Mouse (Mus musculus) liver, embryonic 11.5 days (tissue): ENCODE measurements around the gene Catsper2. TPM values are rescaled to one million over a fixed set of nuclear protein-coding genes. Genes with fewer than 3 reads are reported as not detected.
A peak's percentile ranks its signal among the peaks of the same experiment; 100 is the strongest.

Experiments
- ATAC-seq: fragments of 200-750 bp; cut with Nextera tagmentation; replicated peaks from 2 replicates; pipeline ENCODE4 v1.8.0; 2017; ENCODE audit warnings: moderate number of reproducible peaks, mild to moderate bottlenecking, moderate TSS enrichment, moderate library complexity; ENCODE audit not compliant: low FRiP score
- DNase-seq: peaks from one replicate; pipeline ENCODE4 v3.0.0-alpha.2; 2017; ENCODE audit warnings: low spot score
- H3K27ac ChIP-seq: fragments of 300-500 bp; sonication (generic); 2 replicates; pipeline ENCODE4 v1.5.1; 2014; ENCODE audit warnings: mild to moderate bottlenecking, low read depth, low read length, control low read depth
- H3K27me3 ChIP-seq: fragments of 300-500 bp; sonication (generic); replicated peaks from 2 replicates; pipeline ENCODE4 v1.6.1; 2014; ENCODE audit warnings: low read length, mixed read lengths; ENCODE audit not compliant: control insufficient read depth, insufficient read depth
- H3K36me3 ChIP-seq: fragments of 300-500 bp; sonication (generic); 2 replicates; pipeline ENCODE4 v1.6.1; 2014; ENCODE audit warnings: mild to moderate bottlenecking, low read length, moderate library complexity, mixed read lengths; ENCODE audit not compliant: control insufficient read depth, insufficient read depth
- H3K4me1 ChIP-seq: fragments of 300-500 bp; sonication (generic); replicated peaks from 2 replicates; pipeline ENCODE4 v1.6.1; 2014; ENCODE audit warnings: low read length, mixed read lengths; ENCODE audit not compliant: control insufficient read depth, insufficient read depth
- H3K4me2 ChIP-seq: fragments of 300-500 bp; sonication (generic); 2 replicates; pipeline ENCODE4 v1.6.1; 2014; ENCODE audit warnings: mild to moderate bottlenecking, control low read depth, moderate library complexity
- H3K4me3 ChIP-seq: fragments of 300-500 bp; sonication (generic); 2 replicates; pipeline ENCODE4 v1.5.1; 2014; ENCODE audit warnings: low read depth, low read length, control low read depth
- H3K9ac ChIP-seq: fragments of 300-500 bp; sonication (generic); 2 replicates; pipeline ENCODE4 v1.6.1; 2014; ENCODE audit warnings: low read depth, low read length, control low read depth
- H3K9me3 ChIP-seq: fragments of 300-500 bp; sonication (generic); 2 replicates; pipeline ENCODE4 v1.6.1; 2016; ENCODE audit warnings: low read length, inconsistent platforms, mixed read lengths; ENCODE audit not compliant: control insufficient read depth
- WGBS: fragments of 180-500 bp; shearing (Covaris S2); extraction: QIAGEN DNeasy Blood & Tissue Kit; methylation state at CpG from one replicate; pipeline ENCODE4 v1.1.7; 2014; 5-methylcytosine and 5-hydroxymethylcytosine counted together
- polyA plus RNA-seq: library from polyadenylated mRNA; unstranded; fragments of >200 nt; fragmentation: Nextera tagmentation; extraction: Ambion mirVana; gene quantifications from 2 replicates; pipeline ENCODE4 v1.2.1, GENCODE M21; 2014

Catsper2 gene
- polyA plus RNA-seq, 1 experiment from 2014 or later = 1.7 TPM

DNA sequence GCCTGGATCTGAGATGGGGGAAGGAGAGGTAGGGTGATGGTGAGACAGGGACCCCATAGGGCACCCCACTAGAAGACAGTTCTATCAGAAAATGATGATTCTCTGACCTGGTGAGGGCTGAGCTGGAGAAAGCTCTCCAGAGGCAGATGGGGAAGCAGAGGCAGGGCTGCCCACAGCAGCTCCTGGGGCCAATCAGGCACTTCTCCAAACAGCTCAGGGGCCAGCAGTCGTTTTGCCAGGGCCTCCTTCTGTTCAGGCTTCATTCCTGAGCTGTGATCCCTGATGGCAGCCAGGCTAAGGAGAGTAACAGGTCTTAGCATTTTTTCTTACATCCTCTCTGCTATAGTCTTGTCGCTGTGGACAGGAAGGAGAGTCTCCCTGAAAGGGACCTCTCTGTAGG is 38.8 kb downstream of the Catsper2 start:
- Histone ChIP-seq H3K4me3 (no peak overlapping the region), H3K9me3 (no peaks in the 10 kb centered on the region), H3K27me3 (no peaks in the 10 kb centered on the region), H3K4me1 (no peaks in the 10 kb centered on the region), H3K36me3 (no peaks in the 10 kb centered on the region), H3K27ac (no peak overlapping the region), H3K9ac (no peak overlapping the region), H3K4me2 (no peak overlapping the region)
- 41% methylated on average over 2 of the region's 2 CpGs for WGBS
- no peak for ATAC-seq
- no peak for DNase-seq

DNA sequence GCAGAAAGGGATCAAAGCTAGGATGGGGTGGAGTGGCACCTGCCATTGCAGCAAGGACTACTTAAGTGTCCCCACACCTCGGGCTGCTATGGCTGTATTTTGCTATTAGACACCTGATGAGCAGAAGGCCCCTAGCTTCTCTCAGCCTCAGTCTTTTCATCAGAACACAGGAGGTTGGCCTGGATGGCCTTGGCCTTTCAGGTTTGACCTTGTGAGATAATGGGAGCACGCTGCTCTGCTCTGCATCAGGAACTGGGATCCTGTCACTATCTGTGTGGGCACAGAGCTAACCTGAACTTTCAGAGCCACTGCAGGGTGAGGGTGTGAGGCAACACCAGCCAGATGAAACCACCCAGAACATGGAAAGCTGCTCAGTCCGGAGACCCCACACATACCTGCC is 41.3 kb downstream of the Catsper2 start:
- H3K36me3 ChIP-seq = no peaks in the 10 kb centered on the region
- no peak for DNase-seq
- no peak overlapping the region for H3K27ac ChIP-seq
- no peaks in the 10 kb centered on the region for H3K9me3 ChIP-seq
- 53% methylated on average over 3 of the region's 3 CpGs for WGBS
- H3K9ac ChIP-seq = no peak overlapping the region
- H3K4me1 ChIP-seq = no peaks in the 10 kb centered on the region
- no peak for ATAC-seq
- no peak overlapping the region for H3K4me2 ChIP-seq
- no peak overlapping the region for H3K4me3 ChIP-seq
- no peaks in the 10 kb centered on the region for H3K27me3 ChIP-seq

DNA sequence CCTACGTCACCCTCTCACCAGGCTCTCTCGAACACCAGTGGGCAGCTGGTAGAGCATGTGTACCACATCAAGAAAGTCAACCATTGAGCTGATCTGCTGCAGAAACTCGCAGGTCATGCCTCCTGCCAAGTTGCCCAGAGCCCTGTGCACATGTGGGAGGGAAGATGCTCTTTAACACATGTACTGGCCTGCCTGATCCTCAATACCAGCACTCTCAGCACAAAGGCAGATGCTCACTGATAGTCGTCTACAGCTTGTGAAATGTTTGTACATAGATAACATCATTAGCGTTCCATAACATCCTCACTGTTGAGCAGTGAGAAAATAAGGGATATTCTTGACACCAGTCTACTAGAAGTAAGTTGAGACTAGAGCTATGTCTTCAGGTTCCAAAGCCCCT is 42.7 kb downstream of the Catsper2 start:
- Histone ChIP-seq H3K36me3 (no peaks in the 10 kb centered on the region), H3K4me1 (no peaks in the 10 kb centered on the region), H3K4me2 (no peak overlapping the region), H3K27ac (no peak overlapping the region), H3K4me3 (no peak overlapping the region), H3K9me3 (no peaks in the 10 kb centered on the region), H3K27me3 (no peaks in the 10 kb centered on the region), H3K9ac (no peak overlapping the region)
- WGBS = 74% methylated on average over 5 of the region's 5 CpGs
- ATAC-seq (no peak), DNase-seq (no peak)

DNA sequence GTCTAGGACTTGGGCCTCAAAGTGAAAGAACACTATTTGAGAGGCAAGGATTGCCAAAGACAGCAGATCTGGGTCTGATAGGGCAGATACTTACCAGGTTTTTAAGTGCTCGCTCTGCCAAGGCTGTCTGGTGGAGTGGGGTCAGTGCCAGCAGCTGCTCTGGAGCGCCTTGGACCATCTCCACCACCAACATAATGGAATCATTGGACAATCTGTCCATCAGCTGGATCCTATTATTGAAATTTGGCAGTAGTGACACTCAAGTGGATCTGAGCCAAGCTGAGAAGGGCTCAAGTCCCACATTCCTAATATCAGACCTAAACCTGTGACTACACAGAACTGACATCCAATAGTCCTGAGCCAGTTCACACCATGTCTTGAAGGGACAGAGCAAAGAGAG is 44.8 kb downstream of the Catsper2 start:
- DNase-seq (no peak), ATAC-seq (no peak)
- H3K4me3 ChIP-seq = no peak overlapping the region
- no peaks in the 10 kb centered on the region for H3K9me3 ChIP-seq
- H3K4me1 ChIP-seq = no peaks in the 10 kb centered on the region
- no peak overlapping the region for H3K27ac ChIP-seq
- no peak overlapping the region for H3K9ac ChIP-seq
- 81% methylated on average over 2 of the region's 2 CpGs for WGBS
- H3K27me3 ChIP-seq = no peaks in the 10 kb centered on the region
- H3K36me3 ChIP-seq = no peaks in the 10 kb centered on the region
- no peak overlapping the region for H3K4me2 ChIP-seq

DNA sequence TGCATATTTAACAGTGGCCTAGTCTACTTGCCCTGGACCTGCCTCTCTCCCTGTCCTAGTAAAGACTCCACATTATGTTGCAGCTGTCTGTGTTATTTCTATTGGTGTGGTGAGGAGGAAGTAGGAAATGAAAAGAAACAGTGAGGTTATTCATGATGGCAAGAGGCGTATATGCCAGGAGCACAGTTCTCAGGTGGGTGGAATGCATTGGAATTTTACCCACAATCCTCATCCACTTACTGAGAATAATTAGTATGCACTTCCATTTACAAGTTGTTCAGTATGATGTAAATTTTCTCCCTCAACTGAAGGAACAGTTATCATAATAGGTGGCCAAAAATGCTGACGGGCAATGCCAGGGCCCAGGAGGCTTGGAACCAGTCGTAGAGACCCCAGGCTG is 49.9 kb downstream of the Catsper2 start:
- ATAC-seq = no peak
- Histone ChIP-seq H3K27me3 (peaks cover 15% of the 10 kb centered on the region), H3K4me1 (no peaks in the 10 kb centered on the region), H3K4me2 (no peak overlapping the region), H3K9ac (no peak overlapping the region), H3K36me3 (no peaks in the 10 kb centered on the region), H3K9me3 (no peaks in the 10 kb centered on the region), H3K4me3 (no peak overlapping the region), H3K27ac (no peak overlapping the region)
- DNase-seq = no peak
- 78% methylated on average over 3 of the region's 3 CpGs for WGBS

DNA sequence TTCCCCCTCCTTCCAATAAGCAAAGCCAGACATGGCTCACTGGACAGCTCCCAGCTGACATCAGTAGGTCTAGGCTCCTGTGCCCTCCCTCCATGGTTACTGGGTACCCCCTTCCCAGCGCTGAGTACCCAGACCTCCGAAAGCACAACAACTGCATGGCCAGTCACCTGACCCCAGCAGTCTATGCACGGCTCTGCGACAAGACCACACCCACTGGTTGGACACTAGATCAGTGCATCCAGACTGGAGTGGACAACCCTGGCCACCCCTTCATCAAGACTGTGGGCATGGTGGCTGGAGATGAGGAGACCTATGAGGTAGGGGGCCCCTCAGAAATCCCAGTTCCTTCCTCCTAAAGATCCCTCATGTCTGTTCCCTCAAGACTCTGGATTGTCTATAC is 54.1 kb downstream of the Catsper2 start:
- Histone ChIP-seq H3K4me1 (peaks cover 2% of the 10 kb centered on the region), H3K4me2 (no peak overlapping the region), H3K27ac (no peak overlapping the region), H3K36me3 (no peaks in the 10 kb centered on the region), H3K9ac (no peak overlapping the region), H3K4me3 (no peak overlapping the region), H3K27me3 (peaks cover 39% of the 10 kb centered on the region), H3K9me3 (no peaks in the 10 kb centered on the region)
- DNase-seq = no peak
- 53% methylated on average over 4 of the region's 4 CpGs for WGBS
- no peak for ATAC-seq

DNA sequence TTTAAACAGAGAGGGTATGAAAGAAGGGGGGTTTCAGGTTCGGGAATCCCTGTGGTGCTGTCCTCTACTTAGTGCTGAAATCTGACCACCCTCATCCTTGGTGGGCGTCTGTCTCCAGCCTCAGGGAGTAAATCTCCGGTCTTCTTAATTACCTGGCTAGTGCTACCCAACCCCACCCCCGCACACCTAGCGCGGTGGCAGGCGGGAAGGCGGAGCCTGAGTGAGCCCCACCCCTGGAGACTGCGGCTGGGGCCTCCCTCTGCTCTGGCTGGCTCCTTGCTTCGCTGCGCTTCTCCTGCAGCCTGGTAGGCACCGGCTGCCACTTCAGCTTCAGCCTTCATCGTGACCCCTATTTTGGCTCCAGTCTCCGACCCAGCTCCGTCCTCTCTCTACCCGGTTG is 55.2 kb downstream of the Catsper2 start:
- Histone ChIP-seq H3K36me3 (no peaks in the 10 kb centered on the region), H3K9ac (no peak overlapping the region), H3K4me2 (peak overlapping the region; percentile 51), H3K27me3 (peaks cover 39% of the 10 kb centered on the region), H3K4me3 (peak overlapping the region; percentile 17; the same call in 1 of the 2 replicates), H3K9me3 (no peaks in the 10 kb centered on the region), H3K4me1 (peaks cover 5% of the 10 kb centered on the region), H3K27ac (no peak overlapping the region)
- peak; percentile 40 for DNase-seq
- no peak for ATAC-seq
- under 1% methylated on average over 16 of the region's 16 CpGs for WGBS

DNA sequence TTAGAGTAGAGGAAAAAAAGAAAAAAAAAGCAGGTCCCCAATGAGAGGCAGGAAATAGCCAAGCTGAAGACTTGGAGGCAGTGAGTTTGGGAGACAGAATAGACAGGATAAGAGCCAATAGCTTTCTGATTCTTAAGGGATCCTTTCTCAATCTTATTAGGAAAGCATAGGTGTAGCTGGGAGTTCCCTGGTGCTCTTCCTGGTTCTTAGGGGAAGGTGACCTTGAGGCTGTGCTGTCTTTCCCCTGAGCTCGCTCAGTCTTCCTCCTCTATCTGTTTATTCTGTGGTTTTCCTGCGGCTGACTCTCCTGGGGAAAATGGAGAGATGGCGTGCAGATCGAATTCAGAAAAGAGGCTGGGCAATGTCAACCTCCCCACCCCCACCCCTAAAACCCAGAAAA is 55.6 kb downstream of the Catsper2 start:
- Histone ChIP-seq H3K9me3 (no peaks in the 10 kb centered on the region), H3K36me3 (no peaks in the 10 kb centered on the region), H3K27me3 (peaks cover 39% of the 10 kb centered on the region), H3K27ac (no peak overlapping the region), H3K4me3 (no peak overlapping the region), H3K4me1 (peaks cover 5% of the 10 kb centered on the region), H3K9ac (no peak overlapping the region), H3K4me2 (peak overlapping the region; percentile 51)
- DNase-seq (no peak), ATAC-seq (no peak)
- 0% methylated on average over 4 of the region's 4 CpGs for WGBS

DNA sequence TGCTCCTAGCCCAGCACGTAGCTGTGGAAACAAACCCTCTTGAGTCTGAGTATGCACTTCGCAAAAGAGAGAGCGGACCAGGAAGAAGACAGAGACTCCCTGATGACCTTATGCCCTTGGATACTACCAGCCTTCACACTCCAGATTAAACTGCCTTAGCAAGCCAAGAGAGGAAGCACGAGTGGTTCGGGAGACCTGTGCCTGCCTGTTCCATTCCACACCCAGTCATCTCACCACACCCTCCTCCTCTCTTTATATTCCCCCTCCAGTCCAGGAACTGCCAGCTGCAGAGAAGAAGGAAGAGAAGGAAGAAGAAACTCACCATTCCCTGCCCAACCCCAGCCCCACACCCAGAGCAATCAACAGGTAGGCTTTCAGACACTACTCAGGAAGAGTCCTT is 56.1 kb downstream of the Catsper2 start, which contains the start of gene Ckmt1:
Ckmt1 (plus strand) TSS at position 221 of the 400 bp plus-strand sequence.
- peaks cover 39% of the 10 kb centered on the region for H3K27me3 ChIP-seq
- H3K36me3 ChIP-seq = no peaks in the 10 kb centered on the region
- WGBS = 45% methylated on average over 5 of the region's 5 CpGs
- no peaks in the 10 kb centered on the region for H3K9me3 ChIP-seq
- H3K4me1 ChIP-seq = peaks cover 5% of the 10 kb centered on the region
- ATAC-seq = no peak
- peak within 1 kb of the TSS; percentile 51 for H3K4me2 ChIP-seq
- H3K4me3 ChIP-seq = peak within 1 kb of the TSS; percentile 17; the same call in 1 of the 2 replicates
- H3K27ac ChIP-seq = no peak within 1 kb of the TSS
- H3K9ac ChIP-seq = no peak within 1 kb of the TSS
- DNase-seq = no peak
